Mouse (Mus musculus): ENCODE measurements around the gene Gm5592.

Gene Gm5592

DNA sequence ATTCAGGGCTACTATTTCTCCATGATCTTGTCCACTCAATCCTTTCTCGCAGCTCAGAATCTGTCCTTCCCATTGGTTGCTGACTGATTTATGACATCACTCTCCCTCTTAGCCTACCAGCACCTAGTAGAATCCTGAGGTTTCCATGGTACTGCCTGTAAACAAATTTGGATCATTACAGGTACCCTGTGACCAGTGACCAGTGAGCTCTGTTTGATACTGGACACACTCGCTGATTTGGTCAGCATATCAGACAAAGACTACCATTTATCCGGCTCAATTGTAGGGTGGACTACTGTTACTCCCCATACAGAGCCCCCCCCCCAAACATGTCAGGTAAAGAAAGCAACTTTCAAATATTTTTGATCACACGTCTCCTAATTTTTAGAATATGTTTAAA lies at the start of gene Gm5592:
Gene Gm5592 (plus strand): TSS at position 301 of the 400 bp plus-strand sequence.
- WGBS = 93% methylated on average over 4 of the region's 4 CpGs

DNA sequence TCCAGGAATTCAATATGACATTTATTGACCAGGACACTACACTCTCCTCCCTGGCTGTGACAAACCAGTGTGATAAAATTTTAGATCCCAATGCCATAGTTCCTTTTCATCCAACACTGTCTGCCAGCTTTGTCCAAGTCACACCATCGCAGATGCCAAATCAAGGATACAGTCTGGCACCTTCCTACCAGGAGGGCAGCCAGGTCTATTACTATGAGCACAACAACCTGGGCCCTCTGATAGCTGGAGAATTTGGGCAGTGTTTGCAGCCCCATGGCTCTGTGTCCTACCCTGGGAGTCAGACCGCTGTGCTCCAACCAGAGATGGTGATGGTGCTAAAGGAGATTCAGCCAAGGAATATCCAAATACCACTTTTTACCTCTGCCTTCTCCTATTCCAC lies 2.2 kb downstream of the Gm5592 start:
- 94% methylated on average over 2 of the region's 2 CpGs for WGBS

DNA sequence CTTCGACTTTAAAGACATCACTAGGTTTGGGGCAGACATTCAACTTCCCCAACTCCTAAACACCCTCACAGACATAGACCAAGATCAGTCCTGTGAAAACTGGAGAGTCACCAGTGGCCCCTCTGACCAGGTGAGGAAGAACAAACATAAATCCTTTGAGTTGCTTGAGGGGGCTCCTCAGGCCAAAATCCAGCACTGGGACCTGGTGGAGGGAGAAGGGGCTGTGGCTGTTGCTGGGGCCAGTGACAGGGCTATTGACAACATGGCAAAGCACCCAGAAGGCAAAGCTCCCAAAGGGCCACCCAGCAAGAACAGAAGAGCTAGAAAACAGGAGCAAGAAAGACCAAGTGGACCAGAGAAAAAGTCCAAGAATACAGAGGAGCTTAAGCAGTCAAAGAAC lies 4.2 kb downstream of the Gm5592 start:
- WGBS = no CpG with 5 or more reads among the region's 1 CpGs

DNA sequence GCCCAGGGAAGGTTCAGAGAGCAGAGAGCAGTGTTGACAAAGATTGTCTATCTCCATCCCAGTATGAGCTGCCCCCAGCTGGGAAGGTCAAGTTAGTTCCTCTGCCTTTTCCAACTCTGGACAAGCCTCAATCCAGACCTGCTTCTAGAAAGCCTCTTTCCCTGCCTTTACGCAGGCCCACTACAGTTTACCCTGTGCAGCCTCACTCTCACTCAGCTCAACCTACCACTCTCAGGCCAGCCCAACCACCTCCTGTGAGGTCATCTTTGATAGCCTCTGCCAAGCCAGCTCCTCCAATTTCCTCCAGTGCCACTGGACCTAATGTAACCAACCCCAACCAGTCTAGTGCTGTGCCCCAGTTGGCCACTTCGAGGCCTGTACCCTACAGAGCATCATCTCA lies 4.9 kb downstream of the Gm5592 start:
- WGBS = 68% methylated on average over 2 of the region's 2 CpGs

DNA sequence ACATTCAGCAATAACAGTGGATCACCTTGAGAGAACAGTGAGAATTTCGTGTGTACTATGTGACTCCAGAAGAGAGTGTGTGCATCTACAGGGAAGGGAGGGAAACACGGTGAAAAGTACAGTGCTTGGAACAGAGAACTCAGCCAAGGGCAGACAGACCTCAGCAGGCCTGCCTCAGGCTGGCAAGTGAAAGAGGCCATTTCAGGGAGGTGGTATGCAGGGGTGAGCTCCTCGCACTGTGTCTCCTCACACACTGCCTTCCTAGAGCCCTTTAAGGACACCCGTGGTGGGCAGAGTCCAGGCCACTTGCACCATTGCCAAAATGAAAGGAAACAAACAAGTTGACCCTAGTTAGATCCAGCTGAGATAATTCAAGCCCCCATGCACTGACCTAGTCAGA lies 40.0 kb downstream of the Gm5592 start:
- 64% methylated on average over 4 of the region's 4 CpGs for WGBS
